Mouse (Mus musculus): ENCODE data around the gene Inf2. TPM values are rescaled to one million over a fixed set of nuclear protein-coding genes. Genes with fewer than 3 reads are reported as not detected.

The Inf2 gene
- polyA plus RNA-seq, 1 experiment from 2014 or later, result 2.2 TPM

- H3K27ac ChIP-seq, result no peak overlapping the region
- WGBS, result 85% methylated on average over 5 of the region's 5 CpGs
- no peak overlapping the region for H3K4me2 ChIP-seq (replicated peaks)
- ATAC-seq (ENCODE audit: low FRiP score, low read depth), result no peak
- H3K9ac ChIP-seq, result no peak overlapping the region
- H3K36me3 ChIP-seq, result peaks cover 93% of the 10 kb centered on the region
- H3K4me1 ChIP-seq, result peaks cover 6% of the 10 kb centered on the region; the same call in 1 of the 2 replicates
- H3K4me3 ChIP-seq, result no peak overlapping the region
- H3K9me3 ChIP-seq, result no peaks in the 10 kb centered on the region
- H3K27me3 ChIP-seq (replicated peaks), result no peaks in the 10 kb centered on the region
These were observed 65.5 kb downstream of the Inf2 start for GRCm38 (mm10) chr12:112654076-112654475.

- Histone ChIP-seq H3K9me3 (no peaks in the 10 kb centered on the region), H3K4me1 (peaks cover 38% of the 10 kb centered on the region), H3K9ac (no peak overlapping the region), H3K27me3 (replicated peaks) (no peaks in the 10 kb centered on the region), H3K4me2 (replicated peaks) (no peak overlapping the region), H3K4me3 (no peak overlapping the region), H3K36me3 (peaks cover 92% of the 10 kb centered on the region), H3K27ac (no peak overlapping the region)
- 93% methylated on average over 7 of the region's 7 CpGs for WGBS
- ATAC-seq (ENCODE audit: low FRiP score, low read depth), result no peak
These were observed 70.0 kb downstream of the Inf2 start for GRCm38 (mm10) chr12:112658619-112659018.

- WGBS, result 88% methylated on average over 6 of the region's 6 CpGs
- Histone ChIP-seq H3K27me3 (replicated peaks) (no peaks in the 10 kb centered on the region), H3K9me3 (no peaks in the 10 kb centered on the region), H3K9ac (no peak overlapping the region), H3K27ac (no peak overlapping the region), H3K4me3 (no peak overlapping the region), H3K36me3 (peaks cover 87% of the 10 kb centered on the region), H3K4me2 (replicated peaks) (no peak overlapping the region), H3K4me1 (peaks cover 40% of the 10 kb centered on the region)
- ATAC-seq (ENCODE audit: low FRiP score, low read depth), result no peak
These were observed 70.5 kb downstream of the Inf2 start for GRCm38 (mm10) chr12:112659109-112659508.

- Histone ChIP-seq H3K4me2 (replicated peaks) (peak overlapping the region; percentile 39), H3K9ac (peak overlapping the region; percentile 23; the same call in 1 of the 2 replicates), H3K4me3 (no peak overlapping the region), H3K4me1 (peaks cover 57% of the 10 kb centered on the region), H3K27me3 (replicated peaks) (no peaks in the 10 kb centered on the region), H3K36me3 (peaks cover 82% of the 10 kb centered on the region), H3K9me3 (no peaks in the 10 kb centered on the region), H3K27ac (peak overlapping the region; percentile 46; the same call in 1 of the 2 replicates)
- peak; percentile 15; the same call in 1 of the 2 replicates for ATAC-seq (ENCODE audit: low FRiP score, low read depth)
- WGBS, result 32% methylated on average over 5 of the region's 5 CpGs
These were observed 72.2 kb downstream of the Inf2 start for GRCm38 (mm10) chr12:112660576-112661326.

GRCm38 (mm10) chr12:112661327-112661605 lies 72.7 kb downstream of the Inf2 start:
- WGBS, result 82% methylated on average over 3 of the region's 3 CpGs
- peaks cover 80% of the 10 kb centered on the region for H3K36me3 ChIP-seq
- H3K9ac ChIP-seq, result peak overlapping the region; percentile 23; the same call in 1 of the 2 replicates
- H3K4me2 ChIP-seq (replicated peaks), result peak overlapping the region; percentile 39
- H3K27me3 ChIP-seq (replicated peaks), result no peaks in the 10 kb centered on the region
- ATAC-seq (ENCODE audit: low FRiP score, low read depth), result no peak
- H3K4me1 ChIP-seq, result peaks cover 62% of the 10 kb centered on the region
- H3K9me3 ChIP-seq, result no peaks in the 10 kb centered on the region
- H3K4me3 ChIP-seq, result no peak overlapping the region
- H3K27ac ChIP-seq, result peak overlapping the region; percentile 46

GRCm38 (mm10) chr12:112661851-112662250 lies 73.3 kb downstream of the Inf2 start:
- Histone ChIP-seq H3K4me3 (no peak overlapping the region), H3K9ac (no peak overlapping the region), H3K4me2 (replicated peaks) (no peak overlapping the region; the same call in 1 of the 2 replicates), H3K9me3 (no peaks in the 10 kb centered on the region), H3K4me1 (peaks cover 68% of the 10 kb centered on the region), H3K36me3 (peaks cover 80% of the 10 kb centered on the region), H3K27ac (peak overlapping the region; percentile 46; the same call in 1 of the 2 replicates), H3K27me3 (replicated peaks) (no peaks in the 10 kb centered on the region)
- 83% methylated on average over 9 of the region's 9 CpGs for WGBS
- ATAC-seq (ENCODE audit: low FRiP score, low read depth), result no peak

- 85% methylated on average over 11 of the region's 11 CpGs for WGBS
- Histone ChIP-seq H3K4me3 (no peak overlapping the region), H3K27ac (peak overlapping the region; percentile 73), H3K4me2 (replicated peaks) (peak overlapping the region; percentile 44), H3K36me3 (peaks cover 80% of the 10 kb centered on the region), H3K4me1 (peaks cover 79% of the 10 kb centered on the region), H3K9ac (peak overlapping the region; percentile 38), H3K9me3 (no peaks in the 10 kb centered on the region), H3K27me3 (replicated peaks) (no peaks in the 10 kb centered on the region)
- no peak for ATAC-seq (ENCODE audit: low FRiP score, low read depth)
These were observed 74.7 kb downstream of the Inf2 start for GRCm38 (mm10) chr12:112663303-112663702.

- Histone ChIP-seq H3K4me3 (no peak overlapping the region), H3K27me3 (replicated peaks) (no peaks in the 10 kb centered on the region), H3K36me3 (peaks cover 80% of the 10 kb centered on the region), H3K9me3 (no peaks in the 10 kb centered on the region), H3K4me1 (peaks cover 79% of the 10 kb centered on the region), H3K4me2 (replicated peaks) (peak overlapping the region; percentile 44), H3K9ac (peak overlapping the region; percentile 38), H3K27ac (peak overlapping the region; percentile 73)
- WGBS, result 49% methylated on average over 12 of the region's 12 CpGs
- ATAC-seq (ENCODE audit: low FRiP score, low read depth), result peak; percentile 61
These were observed 75.1 kb downstream of the Inf2 start for GRCm38 (mm10) chr12:112663716-112664115.

GRCm38 (mm10) chr12:112664124-112664523 lies 75.5 kb downstream of the Inf2 start:
- peak overlapping the region; percentile 73 for H3K27ac ChIP-seq
- no peaks in the 10 kb centered on the region for H3K9me3 ChIP-seq
- no peaks in the 10 kb centered on the region for H3K27me3 ChIP-seq (replicated peaks)
- H3K4me3 ChIP-seq, result no peak overlapping the region
- peak overlapping the region; percentile 44 for H3K4me2 ChIP-seq (replicated peaks)
- peaks cover 80% of the 10 kb centered on the region for H3K36me3 ChIP-seq
- 0 out of 2 replicates have a peak overlapping the region, but pooled peaks have one; percentile 38 for H3K9ac ChIP-seq
- peak; percentile 54 for ATAC-seq (ENCODE audit: low FRiP score, low read depth)
- peaks cover 79% of the 10 kb centered on the region for H3K4me1 ChIP-seq
- 27% methylated on average over 2 of the region's 2 CpGs for WGBS

GRCm38 (mm10) chr12:112664656-112665055 lies 76.1 kb downstream of the Inf2 start:
- Histone ChIP-seq H3K9ac (peak overlapping the region; percentile 38; the same call in 1 of the 2 replicates), H3K4me3 (no peak overlapping the region), H3K9me3 (no peaks in the 10 kb centered on the region), H3K4me1 (peaks cover 83% of the 10 kb centered on the region), H3K27me3 (replicated peaks) (no peaks in the 10 kb centered on the region), H3K27ac (peak overlapping the region; percentile 73), H3K4me2 (replicated peaks) (peak overlapping the region; percentile 44), H3K36me3 (peaks cover 81% of the 10 kb centered on the region)
- no peak for ATAC-seq (ENCODE audit: low FRiP score, low read depth)
- WGBS, result 40% methylated on average over 5 of the region's 5 CpGs
